Mouse (Mus musculus): Measurements from ENCODE around the gene Caps2. TPM values are rescaled to one million over a fixed set of nuclear protein-coding genes. Genes with fewer than 3 reads are reported as not detected.
"Not testable (repeated sequence)": the region's sequence is repeated elsewhere in the genome, so short reads cannot be mapped to it uniquely, and the experiment has no call there.

Caps2 gene
- 0.38 TPM in 1 of 2 replicates, not detected in the other for total RNA-seq (2017)

GRCm38 (mm10) chr10:112163168-112163766 is at the start of gene Caps2:
TSS of gene Caps2 (plus strand) at chr10:112163621.
- peak; percentile 52 to 60; a peak in 3 of 4 replicates for ATAC-seq (replicated peaks in 1 of 2; ENCODE audit: insufficient read depth in 1 of 2, low FRiP score in 2 of 2, low TSS enrichment in 1 of 2, low read depth in 1 of 2, poor library complexity in 2 of 2, severe bottlenecking in 2 of 2)

GRCm38 (mm10) chr10:112125090-112125489 is 38.3 kb upstream of the Caps2 start:
- ATAC-seq (replicated peaks in 1 of 2; ENCODE audit: insufficient read depth in 1 of 2, low FRiP score in 2 of 2, low TSS enrichment in 1 of 2, low read depth in 1 of 2, poor library complexity in 2 of 2, severe bottlenecking in 2 of 2), result not testable (repeated sequence)

GRCm38 (mm10) chr10:112127682-112128230 is 35.7 kb upstream of the Caps2 start:
- not testable (repeated sequence) for ATAC-seq (replicated peaks in 1 of 2; ENCODE audit: insufficient read depth in 1 of 2, low FRiP score in 2 of 2, low TSS enrichment in 1 of 2, low read depth in 1 of 2, poor library complexity in 2 of 2, severe bottlenecking in 2 of 2)

- ATAC-seq (replicated peaks in 1 of 2; ENCODE audit: insufficient read depth in 1 of 2, low FRiP score in 2 of 2, low TSS enrichment in 1 of 2, low read depth in 1 of 2, poor library complexity in 2 of 2, severe bottlenecking in 2 of 2), result no peak
Measured at GRCm38 (mm10) chr10:112132194-112132593, 31.2 kb upstream of the Caps2 start.

- peak; percentile 71 to 83; a peak in 3 of 4 replicates for ATAC-seq (replicated peaks in 1 of 2; ENCODE audit: insufficient read depth in 1 of 2, low FRiP score in 2 of 2, low TSS enrichment in 1 of 2, low read depth in 1 of 2, poor library complexity in 2 of 2, severe bottlenecking in 2 of 2)
Measured at GRCm38 (mm10) chr10:112138050-112138870, 25.2 kb upstream of the Caps2 start.

- ATAC-seq (replicated peaks in 1 of 2; ENCODE audit: insufficient read depth in 1 of 2, low FRiP score in 2 of 2, low TSS enrichment in 1 of 2, low read depth in 1 of 2, poor library complexity in 2 of 2, severe bottlenecking in 2 of 2), result peak; percentile 18 to 26; a peak in 1 of 4 replicates
Measured at GRCm38 (mm10) chr10:112138871-112139430, 24.5 kb upstream of the Caps2 start.

- ATAC-seq (replicated peaks in 1 of 2; ENCODE audit: insufficient read depth in 1 of 2, low FRiP score in 2 of 2, low TSS enrichment in 1 of 2, low read depth in 1 of 2, poor library complexity in 2 of 2, severe bottlenecking in 2 of 2), result peak; percentile 80 to 81; a peak in 3 of 4 replicates
Measured at GRCm38 (mm10) chr10:112139834-112140233, 23.6 kb upstream of the Caps2 start.

- peak; percentile 94 to 99 for ATAC-seq (replicated peaks in 1 of 2; ENCODE audit: insufficient read depth in 1 of 2, low FRiP score in 2 of 2, low TSS enrichment in 1 of 2, low read depth in 1 of 2, poor library complexity in 2 of 2, severe bottlenecking in 2 of 2)
Measured at GRCm38 (mm10) chr10:112159882-112160560, 3.4 kb upstream of the Caps2 start, which contains the start of gene Glipr1l3. TSS of gene Glipr1l3 (minus strand) at chr10:112160327.

GRCm38 (mm10) chr10:112177027-112177426 is 13.6 kb downstream of the Caps2 start:
- not testable (repeated sequence) for ATAC-seq (replicated peaks in 1 of 2; ENCODE audit: insufficient read depth in 1 of 2, low FRiP score in 2 of 2, low TSS enrichment in 1 of 2, low read depth in 1 of 2, poor library complexity in 2 of 2, severe bottlenecking in 2 of 2)

- not testable (repeated sequence) for ATAC-seq (replicated peaks in 1 of 2; ENCODE audit: insufficient read depth in 1 of 2, low FRiP score in 2 of 2, low TSS enrichment in 1 of 2, low read depth in 1 of 2, poor library complexity in 2 of 2, severe bottlenecking in 2 of 2)
Measured at GRCm38 (mm10) chr10:112193919-112194318, 30.5 kb downstream of the Caps2 start.

- ATAC-seq (replicated peaks in 1 of 2; ENCODE audit: insufficient read depth in 1 of 2, low FRiP score in 2 of 2, low TSS enrichment in 1 of 2, low read depth in 1 of 2, poor library complexity in 2 of 2, severe bottlenecking in 2 of 2), result peak; percentile 32 to 42; a peak in 1 of 4 replicates
Measured at GRCm38 (mm10) chr10:112203463-112203862, 40.0 kb downstream of the Caps2 start.

GRCm38 (mm10) chr10:112227073-112227472 is 63.7 kb downstream of the Caps2 start:
- ATAC-seq (replicated peaks in 1 of 2; ENCODE audit: insufficient read depth in 1 of 2, low FRiP score in 2 of 2, low TSS enrichment in 1 of 2, low read depth in 1 of 2, poor library complexity in 2 of 2, severe bottlenecking in 2 of 2), result no peak

- not testable (repeated sequence) for ATAC-seq (replicated peaks in 1 of 2; ENCODE audit: insufficient read depth in 1 of 2, low FRiP score in 2 of 2, low TSS enrichment in 1 of 2, low read depth in 1 of 2, poor library complexity in 2 of 2, severe bottlenecking in 2 of 2)
Measured at GRCm38 (mm10) chr10:112229091-112229843, 65.8 kb downstream of the Caps2 start.

- ATAC-seq (replicated peaks in 1 of 2; ENCODE audit: insufficient read depth in 1 of 2, low FRiP score in 2 of 2, low TSS enrichment in 1 of 2, low read depth in 1 of 2, poor library complexity in 2 of 2, severe bottlenecking in 2 of 2), result not testable (repeated sequence)
Measured at GRCm38 (mm10) chr10:112232733-112233132, 69.3 kb downstream of the Caps2 start.

GRCm38 (mm10) chr10:112235396-112235940 is 72.0 kb downstream of the Caps2 start:
- not testable (repeated sequence) for ATAC-seq (replicated peaks in 1 of 2; ENCODE audit: insufficient read depth in 1 of 2, low FRiP score in 2 of 2, low TSS enrichment in 1 of 2, low read depth in 1 of 2, poor library complexity in 2 of 2, severe bottlenecking in 2 of 2)

- ATAC-seq (replicated peaks in 1 of 2; ENCODE audit: insufficient read depth in 1 of 2, low FRiP score in 2 of 2, low TSS enrichment in 1 of 2, low read depth in 1 of 2, poor library complexity in 2 of 2, severe bottlenecking in 2 of 2), result no peak
Measured at GRCm38 (mm10) chr10:112248273-112248672, 84.9 kb downstream of the Caps2 start.

Data from hematopoietic stem cell, adult 5-6 weeks (primary cell).